Mouse (Mus musculus) intestine, embryonic 15.5 days (tissue): ENCODE results near the gene Alkbh1. TPM values are rescaled to one million over a fixed set of nuclear protein-coding genes. Genes with fewer than 3 reads are reported as not detected.

Experiments
- polyA plus RNA-seq: library from polyadenylated mRNA; unstranded; fragments of >200 nt; fragmentation: Nextera tagmentation; extraction: Ambion mirVana; gene quantifications from 2 replicates; pipeline ENCODE4 v1.2.1, GENCODE M21; 2015

Alkbh1 gene
- polyA plus RNA-seq, 1 experiment from 2014 or later = 48.3 TPM

Other genes with a start within 250 kb of the Alkbh1 start
- gene Samd15, start 244.3 kb downstream of the Alkbh1 start, polyA plus RNA-seq = 1.1 and 1.7 TPM in 2 replicates
- gene Tmed8, start 243.6 kb downstream of the Alkbh1 start, polyA plus RNA-seq = 1.7 TPM in 2 replicates
- gene Noxred1, start 205.3 kb downstream of the Alkbh1 start, polyA plus RNA-seq = 0.25 and 0.36 TPM in 2 replicates
- gene Vipas39, start 177.8 kb downstream of the Alkbh1 start, polyA plus RNA-seq = 36.6 and 40.1 TPM in 2 replicates
- 228 and 230 TPM in 2 replicates for gene Ahsa1, start 177.5 kb downstream of the Alkbh1 start, polyA plus RNA-seq
- gene Ism2, start 144.3 kb downstream of the Alkbh1 start, polyA plus RNA-seq = 0.49 and 0.55 TPM in 2 replicates
- 115 and 119 TPM in 2 replicates for gene Sptlc2, start 55.7 kb downstream of the Alkbh1 start, polyA plus RNA-seq
- 290 and 308 TPM in 2 replicates for gene Slirp, start 121 bp downstream of the Alkbh1 start, polyA plus RNA-seq
- 108 and 119 TPM in 2 replicates for gene Snw1, start 28.3 kb upstream of the Alkbh1 start, polyA plus RNA-seq
- gene Gm5788, start 50.7 kb upstream of the Alkbh1 start, polyA plus RNA-seq = not detected in 2 replicates
- gene Gm8300, start 70.3 kb upstream of the Alkbh1 start, polyA plus RNA-seq = not detected in 2 replicates
- not detected in 2 replicates for gene Oog1, start 158.7 kb upstream of the Alkbh1 start, polyA plus RNA-seq
- gene Gm4027, start 174.9 kb upstream of the Alkbh1 start, polyA plus RNA-seq = not detected in 2 replicates
- not detected in 2 replicates for gene Gm16381, start 200.6 kb upstream of the Alkbh1 start, polyA plus RNA-seq